Mouse (Mus musculus) liver, embryonic 15.5 days (tissue): ENCODE results near the gene 1700015F17Rik. TPM values are rescaled to one million over a fixed set of nuclear protein-coding genes. Genes with fewer than 3 reads are reported as not detected.
A peak's percentile ranks its signal among the peaks of the same experiment; 100 is the strongest.

Experiments
- ATAC-seq: fragments of 200-750 bp; cut with Nextera tagmentation; 2 replicates; pipeline ENCODE4 v1.8.0; 2017; ENCODE audit warnings: moderate number of reproducible peaks, mild to moderate bottlenecking, moderate library complexity; ENCODE audit not compliant: insufficient read depth
- H3K27ac ChIP-seq: fragments of 300-500 bp; sonication (generic); replicated peaks from 2 replicates; pipeline ENCODE4 v1.5.1; 2015; ENCODE audit warnings: mild to moderate bottlenecking, inconsistent platforms
- H3K27me3 ChIP-seq: fragments of 300-500 bp; sonication (generic); 2 replicates; pipeline ENCODE4 v1.6.1; 2015; ENCODE audit warnings: mild to moderate bottlenecking, inconsistent platforms
- H3K36me3 ChIP-seq: fragments of 300-500 bp; sonication (generic); replicated peaks from 2 replicates; pipeline ENCODE4 v1.6.1; 2015; ENCODE audit warnings: moderate library complexity, mild to moderate bottlenecking, inconsistent platforms
- H3K4me1 ChIP-seq: fragments of 300-500 bp; sonication (generic); replicated peaks from 2 replicates; pipeline ENCODE4 v1.6.1; 2015; ENCODE audit warnings: inconsistent platforms
- H3K4me2 ChIP-seq: fragments of 300-500 bp; sonication (generic); 2 replicates; pipeline ENCODE4 v1.6.1; 2015; ENCODE audit warnings: moderate library complexity, mild to moderate bottlenecking, inconsistent platforms
- H3K4me3 ChIP-seq: fragments of 300-500 bp; sonication (generic); replicated peaks from 2 replicates; pipeline ENCODE4 v1.5.1; 2015; ENCODE audit warnings: mild to moderate bottlenecking, inconsistent platforms
- H3K9ac ChIP-seq: fragments of 300-500 bp; sonication (generic); 2 replicates; pipeline ENCODE4 v1.6.1; 2015; ENCODE audit warnings: moderate library complexity, mild to moderate bottlenecking, inconsistent platforms
- H3K9me3 ChIP-seq: fragments of 300-500 bp; sonication (generic); replicated peaks from 2 replicates; pipeline ENCODE4 v1.6.1; 2016; ENCODE audit warnings: inconsistent platforms
- WGBS: fragments of 180-500 bp; shearing (Covaris S2); methylation state at CpG from one replicate; pipeline ENCODE4 v1.1.7; 2015; ENCODE audit warnings: mixed read lengths; ENCODE audit not compliant: insufficient replicate concordance; 5-methylcytosine and 5-hydroxymethylcytosine counted together
- polyA plus RNA-seq: library from polyadenylated mRNA; unstranded; fragments of >200 nt; fragmentation: Nextera tagmentation; extraction: Ambion mirVana; gene quantifications from 2 replicates; pipeline ENCODE4 v1.2.1, GENCODE M21; 2015

The 1700015F17Rik gene
- polyA plus RNA-seq, 1 experiment from 2014 or later: not detected

DNA sequence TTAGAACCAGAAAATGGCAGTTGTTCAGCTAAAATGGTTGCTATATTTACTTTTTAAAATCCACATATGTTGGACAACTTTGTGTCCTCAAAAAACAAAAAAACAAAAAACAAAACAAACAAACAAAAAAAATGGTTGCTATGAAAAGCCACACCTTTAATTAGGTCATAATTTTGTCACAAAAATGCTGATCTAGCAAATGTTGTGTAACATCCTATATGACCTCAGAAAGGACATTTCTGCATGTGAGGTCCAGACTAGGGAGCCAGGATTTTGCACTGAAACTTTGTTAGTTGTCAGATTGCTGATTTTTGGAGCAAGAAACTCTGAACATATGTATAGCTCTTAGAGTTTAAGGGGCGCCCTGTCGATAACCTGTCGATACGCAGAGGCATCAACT lies 55.9 kb downstream of the 1700015F17Rik start:
- no peaks in the 10 kb centered on the region for H3K36me3 ChIP-seq
- H3K27ac ChIP-seq: no peak overlapping the region
- H3K9me3 ChIP-seq: no peaks in the 10 kb centered on the region
- no peak overlapping the region for H3K4me3 ChIP-seq
- H3K4me2 ChIP-seq: no peak overlapping the region
- no peak for ATAC-seq
- 80% methylated on average over 4 of the region's 4 CpGs for WGBS
- H3K4me1 ChIP-seq: no peaks in the 10 kb centered on the region
- H3K27me3 ChIP-seq: no peaks in the 10 kb centered on the region
- H3K9ac ChIP-seq: no peak overlapping the region

DNA sequence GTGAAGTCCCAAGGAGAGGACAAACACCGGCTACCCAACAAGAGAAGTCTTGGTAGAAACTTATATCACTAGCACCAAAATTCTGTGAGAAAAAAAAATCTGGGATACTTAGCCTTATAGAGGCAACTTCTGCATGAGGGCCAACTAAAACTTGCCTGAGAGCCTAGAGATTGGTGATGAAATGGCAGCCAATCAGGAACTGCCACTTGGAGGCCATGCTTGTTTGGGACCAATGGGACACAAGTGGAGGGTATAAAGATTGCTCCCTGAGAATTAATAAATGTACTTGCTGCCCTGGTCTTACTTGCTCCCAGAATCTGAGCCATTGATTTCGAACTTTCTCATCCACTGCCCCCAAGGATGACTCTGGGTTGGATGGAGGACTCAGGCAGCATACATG lies 57.5 kb downstream of the 1700015F17Rik start:
- ATAC-seq: no peak
- Histone ChIP-seq H3K36me3 (no peaks in the 10 kb centered on the region), H3K27ac (no peak overlapping the region)

DNA sequence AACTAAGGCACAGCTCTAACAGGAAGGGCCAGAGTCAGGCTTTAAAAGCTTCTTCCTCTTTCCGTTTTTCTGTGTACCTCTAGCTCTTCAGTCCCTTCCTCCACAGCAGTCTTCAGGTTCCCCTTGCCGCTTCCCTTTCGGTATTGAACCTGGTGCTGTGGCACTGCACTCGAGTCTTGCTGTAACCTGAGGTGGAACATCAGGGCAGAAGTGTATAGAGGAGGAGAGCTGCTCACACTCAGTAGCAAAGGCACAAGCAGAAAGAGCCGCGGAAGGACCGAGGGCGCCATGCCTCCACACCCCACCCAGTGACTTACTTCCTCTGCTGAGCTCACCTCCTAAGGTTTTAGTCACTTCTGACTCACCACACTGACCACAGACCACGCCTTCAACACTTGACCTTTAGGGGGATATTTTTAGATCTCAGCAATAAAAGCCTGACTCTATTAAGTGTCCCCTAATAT lies 58.9 kb downstream of the 1700015F17Rik start, which contains the start of gene Cdk14:
TSS of gene Cdk14 (minus strand) at position 321 of the 464 bp plus-strand sequence.
- Histone ChIP-seq H3K27ac (peak within 1 kb of the TSS; percentile 45), H3K9ac (no peak within 1 kb of the TSS), H3K4me2 (no peak within 1 kb of the TSS), H3K27me3 (no peaks in the 10 kb centered on the region), H3K9me3 (no peaks in the 10 kb centered on the region), H3K36me3 (no peaks in the 10 kb centered on the region), H3K4me1 (no peaks in the 10 kb centered on the region), H3K4me3 (no peak within 1 kb of the TSS)
- ATAC-seq: peak; percentile 42
- 22% methylated on average over 9 of the region's 9 CpGs for WGBS

More for the DNA sequence above, 57.5 kb downstream of the 1700015F17Rik start:
- no peak overlapping the region for H3K9ac ChIP-seq
- H3K4me3 ChIP-seq: no peak overlapping the region
- WGBS: 63% methylated on average over 2 of the region's 2 CpGs
- H3K4me2 ChIP-seq: no peak overlapping the region
- no peaks in the 10 kb centered on the region for H3K9me3 ChIP-seq
- H3K27me3 ChIP-seq: no peaks in the 10 kb centered on the region
- H3K4me1 ChIP-seq: no peaks in the 10 kb centered on the region

DNA sequence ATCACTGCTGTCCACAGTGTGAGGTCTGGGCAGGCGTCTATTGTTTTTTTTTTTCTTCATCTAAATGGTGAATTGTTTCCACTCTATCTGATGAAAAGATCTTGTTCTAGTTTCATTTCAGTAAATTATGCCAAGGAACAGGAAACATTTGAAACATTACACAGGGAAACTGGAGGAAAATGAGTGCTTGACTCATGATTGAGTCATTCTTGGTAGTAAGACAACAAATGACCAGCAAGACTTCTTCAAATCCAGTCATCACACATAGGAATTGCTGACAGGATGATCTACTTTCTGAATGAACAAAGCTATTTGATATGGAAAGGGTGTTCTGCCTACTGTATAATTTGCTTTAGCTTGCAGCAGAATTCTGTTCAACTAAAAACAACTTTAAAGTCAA lies 59.7 kb downstream of the 1700015F17Rik start:
- ATAC-seq: no peak
- Histone ChIP-seq H3K4me1 (no peaks in the 10 kb centered on the region), H3K9me3 (no peaks in the 10 kb centered on the region), H3K4me3 (no peak overlapping the region), H3K27me3 (no peaks in the 10 kb centered on the region), H3K4me2 (no peak overlapping the region), H3K9ac (no peak overlapping the region), H3K36me3 (no peaks in the 10 kb centered on the region), H3K27ac (no peak overlapping the region)
- 64% methylated on average over 1 of the region's 1 CpGs for WGBS

DNA sequence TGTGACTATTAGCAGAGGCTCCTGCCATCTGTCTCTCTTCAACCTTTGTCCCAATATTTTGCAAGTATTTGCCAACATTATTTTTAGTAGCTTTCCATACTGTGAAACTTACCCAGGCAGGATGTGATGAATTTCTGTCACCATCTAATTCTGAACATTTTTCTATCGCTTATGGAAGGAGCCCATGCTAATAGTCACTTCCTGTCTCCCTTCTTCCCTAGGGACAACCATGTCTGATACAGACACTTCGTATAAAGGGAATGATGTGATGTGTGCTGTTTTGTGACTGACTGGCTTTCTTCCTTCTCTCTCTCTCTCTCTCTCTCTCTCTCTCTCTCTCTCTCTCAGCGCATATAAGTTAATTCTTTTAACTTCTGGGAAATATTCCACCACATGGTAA lies 64.1 kb downstream of the 1700015F17Rik start:
- Histone ChIP-seq H3K27ac (no peak overlapping the region), H3K4me1 (no peaks in the 10 kb centered on the region; the same call in 1 of the 2 replicates), H3K9me3 (no peaks in the 10 kb centered on the region), H3K27me3 (no peaks in the 10 kb centered on the region), H3K9ac (no peak overlapping the region), H3K4me3 (no peak overlapping the region), H3K36me3 (no peaks in the 10 kb centered on the region), H3K4me2 (no peak overlapping the region)
- WGBS: 65% methylated on average over 3 of the region's 3 CpGs
- no peak for ATAC-seq

DNA sequence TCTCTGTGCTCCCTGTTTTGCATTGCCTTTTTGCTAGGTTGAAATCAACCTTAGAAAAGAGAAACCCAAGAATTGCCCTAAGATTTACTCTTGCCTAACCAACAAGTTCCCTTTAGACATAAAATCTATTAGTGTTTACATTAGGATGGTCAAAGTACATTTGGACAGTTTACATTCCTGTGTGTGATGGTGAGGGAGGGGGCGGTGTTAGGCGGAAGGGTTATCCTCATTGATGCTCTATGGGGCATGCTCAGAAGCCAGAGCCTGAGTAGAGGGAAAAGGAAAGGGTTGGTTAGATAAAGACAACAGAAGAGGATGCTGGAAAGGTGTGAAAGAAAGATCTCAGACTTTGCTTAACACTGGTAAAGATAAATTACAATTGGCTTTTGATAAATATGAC lies 67.1 kb downstream of the 1700015F17Rik start:
- H3K4me2 ChIP-seq: peak overlapping the region; percentile 36; the same call in 1 of the 2 replicates
- peak; percentile 64 for ATAC-seq
- no peaks in the 10 kb centered on the region for H3K27me3 ChIP-seq
- no peaks in the 10 kb centered on the region for H3K36me3 ChIP-seq
- no peak overlapping the region for H3K4me3 ChIP-seq
- H3K9ac ChIP-seq: no peak overlapping the region
- WGBS: 67% methylated on average over 2 of the region's 2 CpGs
- H3K9me3 ChIP-seq: no peaks in the 10 kb centered on the region
- no peak overlapping the region for H3K27ac ChIP-seq
- H3K4me1 ChIP-seq: no peaks in the 10 kb centered on the region; the same call in 1 of the 2 replicates

DNA sequence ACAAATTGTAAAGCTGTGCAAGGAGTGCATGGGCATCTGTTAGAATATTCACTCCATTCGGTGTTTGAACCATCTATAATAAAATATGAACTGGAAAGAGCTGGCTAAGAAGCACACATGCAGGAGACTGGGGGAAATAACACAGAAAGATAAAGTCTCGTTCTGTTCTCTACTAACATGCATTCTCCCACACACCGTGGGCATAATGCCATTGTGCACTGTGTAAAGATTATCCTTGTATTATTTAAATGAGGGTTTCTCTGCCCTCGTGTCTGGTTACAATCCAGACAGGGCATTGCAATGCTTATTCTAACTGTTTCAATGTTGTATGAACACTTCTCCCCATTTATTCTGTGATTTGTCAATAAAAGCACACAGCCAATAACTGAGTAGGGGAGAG lies 77.0 kb downstream of the 1700015F17Rik start:
- H3K4me3 ChIP-seq: no peak overlapping the region
- no peak overlapping the region for H3K27ac ChIP-seq
- no peak overlapping the region for H3K4me2 ChIP-seq
- H3K27me3 ChIP-seq: no peaks in the 10 kb centered on the region
- 47% methylated on average over 4 of the region's 4 CpGs for WGBS
- no peak overlapping the region for H3K9ac ChIP-seq
- H3K9me3 ChIP-seq: no peaks in the 10 kb centered on the region
- no peaks in the 10 kb centered on the region for H3K36me3 ChIP-seq
- no peaks in the 10 kb centered on the region for H3K4me1 ChIP-seq
- ATAC-seq: no peak

DNA sequence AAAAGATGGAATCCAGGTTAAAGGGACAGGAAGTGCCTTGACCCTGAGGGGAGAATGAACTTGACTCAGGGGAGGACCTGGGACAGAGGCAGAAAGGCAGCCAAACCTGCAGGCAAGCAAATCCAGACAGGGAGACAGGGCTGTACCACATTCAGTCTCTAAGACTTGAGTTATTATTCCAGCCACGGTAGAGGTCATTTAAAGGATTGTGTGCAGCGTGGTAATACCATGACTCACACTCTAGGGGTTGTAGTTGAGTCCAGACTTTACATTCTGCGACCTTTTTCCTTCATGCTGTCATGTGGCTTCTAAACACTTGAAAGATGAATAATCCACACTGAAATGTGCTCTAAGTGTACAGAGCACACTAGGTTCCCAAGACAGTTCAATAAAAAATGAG lies 86.2 kb downstream of the 1700015F17Rik start:
- Histone ChIP-seq H3K9me3 (no peaks in the 10 kb centered on the region), H3K4me2 (no peak overlapping the region), H3K27me3 (no peaks in the 10 kb centered on the region), H3K4me3 (no peak overlapping the region), H3K4me1 (no peaks in the 10 kb centered on the region), H3K9ac (no peak overlapping the region), H3K27ac (no peak overlapping the region), H3K36me3 (no peaks in the 10 kb centered on the region)
- ATAC-seq: no peak
- 37% methylated on average over 3 of the region's 3 CpGs for WGBS

Other genes starting within 250 kb of the 1700015F17Rik start
- 1.2 TPM in 2 replicates for gene Cdk14, start 58.8 kb downstream of the 1700015F17Rik start, polyA plus RNA-seq
- 10.0 and 11.2 TPM in 2 replicates for gene Cldn12, start 35.8 kb upstream of the 1700015F17Rik start, polyA plus RNA-seq
- 6.5 and 7.7 TPM in 2 replicates for gene Gtpbp10, start 80.4 kb upstream of the 1700015F17Rik start, polyA plus RNA-seq
- gene Gm8773, start 94.7 kb upstream of the 1700015F17Rik start, polyA plus RNA-seq: 0.15 and 0.29 TPM in 2 replicates
- gene Cfap69, start 185.1 kb upstream of the 1700015F17Rik start, polyA plus RNA-seq: 0.21 and 0.37 TPM in 2 replicates
- gene Steap2, start 215.4 kb upstream of the 1700015F17Rik start, polyA plus RNA-seq: 5.3 and 5.5 TPM in 2 replicates